Mouse (Mus musculus) ES-Bruce4 (cell line): ENCODE data around the gene Thumpd3. TPM values are rescaled to one million over a fixed set of nuclear protein-coding genes. Genes with fewer than 3 reads are reported as not detected.

Source experiments
- H3K27ac ChIP-seq: 2 replicates; pipeline ENCODE4 v1.5.1; 2012; ENCODE audit warnings: low read length, inconsistent platforms; ENCODE audit not compliant: insufficient read depth
- H3K27me3 ChIP-seq: 2 replicates; pipeline ENCODE4 v1.6.1; 2012; ENCODE audit warnings: mild to moderate bottlenecking, low read length, inconsistent platforms; ENCODE audit not compliant: control insufficient read depth, poor library complexity, insufficient read depth, severe bottlenecking
- H3K36me3 ChIP-seq: 2 replicates; pipeline ENCODE4 v1.6.1; 2012; ENCODE audit warnings: inconsistent platforms, mild to moderate bottlenecking, low read length, moderate library complexity; ENCODE audit not compliant: control insufficient read depth, poor library complexity, insufficient read depth, severe bottlenecking
- H3K4me1 ChIP-seq: one replicate; pipeline ENCODE4 v1.8.1; 2011; ENCODE audit warnings: low read length; ENCODE audit not compliant: control insufficient read depth, insufficient read depth
- H3K4me3 ChIP-seq: 2 replicates; pipeline ENCODE4 v1.5.1; 2011; ENCODE audit warnings: low read depth, mild to moderate bottlenecking, low read length
- H3K9ac ChIP-seq: 2 replicates; pipeline ENCODE4 v1.6.1; 2012; ENCODE audit warnings: low read depth, mild to moderate bottlenecking, inconsistent platforms; ENCODE audit not compliant: poor library complexity, severe bottlenecking
- H3K9me3 ChIP-seq: replicated peaks from 2 replicates; pipeline ENCODE4 v1.6.1; 2012; ENCODE audit warnings: mild to moderate bottlenecking, low read length, inconsistent platforms; ENCODE audit not compliant: control insufficient read depth, poor library complexity, insufficient read depth, severe bottlenecking
- CTCF ChIP-seq: IDR thresholded peaks from one replicate; pipeline ENCODE4 v1.8.1; 2011; ENCODE audit warnings: low read depth, low read length
- EP300 ChIP-seq: IDR thresholded peaks from 2 replicates; pipeline ENCODE4 v1.6.1; 2011; ENCODE audit warnings: low read depth, low read length; ENCODE audit not compliant: insufficient read depth
- POLR2A ChIP-seq: IDR thresholded peaks from one replicate; pipeline ENCODE4 v1.8.1; 2011; ENCODE audit warnings: low read length; ENCODE audit not compliant: insufficient read depth
- polyA plus RNA-seq: library from polyadenylated mRNA; stranded (reverse); fragments of >200 nt; gene quantifications from 2 replicates; pipeline ENCODE4 v1.2.4, GENCODE M21; 2011; ENCODE audit warnings: low read depth; ENCODE audit not compliant: missing spikeins, insufficient read depth, insufficient read length

The Thumpd3 gene
- polyA plus RNA-seq, 1 experiment: 77.5 TPM

DNA sequence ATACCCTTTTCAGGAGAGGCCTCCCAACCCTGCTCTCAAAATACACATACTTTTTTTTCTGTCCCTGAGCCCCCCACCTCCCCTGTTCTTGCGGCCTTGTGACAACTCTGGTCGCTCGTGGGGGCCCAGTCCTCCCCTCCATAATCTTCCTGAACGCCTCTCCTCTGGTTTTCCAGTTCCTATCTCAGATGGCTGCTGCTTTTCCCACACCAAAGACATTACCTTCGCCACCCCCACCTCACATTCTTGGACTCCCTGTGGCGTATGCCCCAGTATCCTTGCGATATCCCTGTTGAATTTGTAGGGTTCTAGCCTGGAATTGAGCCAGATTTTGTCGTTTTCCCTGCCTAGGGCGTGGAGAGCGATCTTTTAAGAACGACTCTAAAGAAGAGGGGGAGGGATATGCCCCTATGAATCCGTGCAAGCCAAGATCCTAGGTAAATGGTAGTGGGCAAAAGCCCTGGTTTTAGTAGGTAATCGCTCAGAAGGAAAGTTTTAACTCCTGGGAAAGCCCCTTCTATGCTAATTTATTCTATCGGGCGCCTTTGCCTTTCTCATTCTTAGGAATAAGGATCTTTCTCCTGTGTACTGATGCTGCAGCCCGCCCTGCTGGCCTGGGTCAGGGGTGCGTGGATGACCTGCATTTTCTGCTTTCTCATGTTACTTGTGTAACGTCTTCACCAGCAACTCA is 32.2 kb downstream of the Thumpd3 start:
- Histone ChIP-seq H3K9ac (peak overlapping the region; percentile 96), H3K36me3 (peaks cover 3% of the 10 kb centered on the region), H3K4me3 (peak overlapping the region; percentile 100), H3K9me3 (no peaks in the 10 kb centered on the region), H3K27ac (peak overlapping the region; percentile 99), H3K27me3 (no peaks in the 10 kb centered on the region), H3K4me1 (no peaks in the 10 kb centered on the region)
- TF ChIP-seq CTCF: no peak
- TF ChIP-seq EP300: no peak
- TF ChIP-seq POLR2A: no peak

DNA sequence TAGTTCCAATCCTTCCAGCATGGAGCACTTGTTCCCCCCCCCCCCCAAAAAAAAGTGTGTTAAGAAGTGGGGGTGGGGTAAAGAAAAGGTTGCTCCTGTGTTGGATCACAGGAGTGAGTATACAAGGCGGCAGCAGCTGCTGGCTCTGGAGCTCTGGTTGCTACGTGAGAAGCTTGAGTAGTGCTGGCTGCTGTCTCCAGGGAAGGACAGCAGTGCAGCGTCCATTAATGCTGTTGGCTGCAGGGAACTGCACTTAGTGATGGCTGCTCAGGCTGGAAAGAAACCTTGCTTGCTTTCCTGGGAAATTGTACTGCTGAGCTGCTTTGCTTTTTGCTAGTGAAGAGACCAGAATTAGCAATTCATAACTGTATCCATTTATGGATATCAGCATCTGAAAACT is 33.5 kb downstream of the Thumpd3 start:
- TF ChIP-seq CTCF: no peak
- no peak for TF ChIP-seq POLR2A
- no peak for TF ChIP-seq EP300
- no peaks in the 10 kb centered on the region for H3K27me3 ChIP-seq
- H3K4me3 ChIP-seq: peak overlapping the region; percentile 54
- H3K4me1 ChIP-seq: no peaks in the 10 kb centered on the region
- no peaks in the 10 kb centered on the region for H3K9me3 ChIP-seq
- no peak overlapping the region for H3K27ac ChIP-seq
- H3K36me3 ChIP-seq: peaks cover 3% of the 10 kb centered on the region
- H3K9ac ChIP-seq: no peak overlapping the region

DNA sequence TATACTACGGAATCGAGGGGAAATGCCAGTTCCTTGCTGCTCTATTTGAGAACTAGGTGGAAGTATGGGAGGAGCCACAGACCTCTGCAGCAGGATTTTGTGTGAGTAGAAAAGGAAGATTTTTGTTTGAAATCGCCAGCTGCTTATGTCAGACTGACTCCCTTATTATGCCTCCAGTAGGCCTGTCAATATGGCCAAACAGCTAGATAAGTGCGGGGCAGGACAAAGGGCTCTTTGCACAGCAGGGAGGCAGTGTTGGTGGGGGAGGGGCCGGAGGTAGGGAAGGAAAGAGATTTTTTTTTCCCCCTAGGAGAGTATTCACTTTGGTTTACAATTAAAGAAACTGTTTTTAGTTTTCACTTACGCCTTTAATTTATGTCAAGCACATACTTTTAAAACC is 36.2 kb downstream of the Thumpd3 start:
- Histone ChIP-seq H3K4me1 (no peaks in the 10 kb centered on the region), H3K9me3 (no peaks in the 10 kb centered on the region), H3K27ac (no peak overlapping the region; the same call in 1 of the 2 replicates), H3K36me3 (peaks cover 3% of the 10 kb centered on the region), H3K4me3 (no peak overlapping the region), H3K27me3 (no peaks in the 10 kb centered on the region), H3K9ac (no peak overlapping the region)
- TF ChIP-seq POLR2A: no peak
- TF ChIP-seq EP300: 0 out of 2 replicates have a peak, but pooled peaks have one; percentile 28

DNA sequence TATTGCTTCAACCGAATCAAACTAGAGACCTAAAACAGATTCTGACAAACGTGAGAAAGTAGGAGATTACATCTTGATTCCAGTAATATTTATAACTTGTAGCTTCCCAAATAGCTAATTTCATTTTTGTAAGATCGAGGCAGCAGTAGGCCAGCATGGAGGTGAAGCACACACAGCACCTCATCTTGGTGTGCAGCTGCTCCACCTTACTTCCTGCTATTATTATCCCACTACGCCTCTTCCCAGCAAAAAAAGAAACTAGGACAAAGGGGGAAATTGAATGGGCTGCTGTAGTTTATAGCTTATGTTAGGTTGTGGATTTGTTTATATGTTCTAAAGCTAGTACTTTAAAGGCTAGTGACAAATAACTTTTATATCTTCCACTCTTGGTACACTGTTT is 38.6 kb downstream of the Thumpd3 start:
- Histone ChIP-seq H3K27me3 (no peaks in the 10 kb centered on the region), H3K9ac (no peak overlapping the region), H3K27ac (no peak overlapping the region), H3K36me3 (peaks cover 3% of the 10 kb centered on the region), H3K4me3 (no peak overlapping the region), H3K4me1 (no peaks in the 10 kb centered on the region), H3K9me3 (no peaks in the 10 kb centered on the region)
- TF ChIP-seq CTCF (no peak), POLR2A (no peak), EP300 (no peak)

DNA sequence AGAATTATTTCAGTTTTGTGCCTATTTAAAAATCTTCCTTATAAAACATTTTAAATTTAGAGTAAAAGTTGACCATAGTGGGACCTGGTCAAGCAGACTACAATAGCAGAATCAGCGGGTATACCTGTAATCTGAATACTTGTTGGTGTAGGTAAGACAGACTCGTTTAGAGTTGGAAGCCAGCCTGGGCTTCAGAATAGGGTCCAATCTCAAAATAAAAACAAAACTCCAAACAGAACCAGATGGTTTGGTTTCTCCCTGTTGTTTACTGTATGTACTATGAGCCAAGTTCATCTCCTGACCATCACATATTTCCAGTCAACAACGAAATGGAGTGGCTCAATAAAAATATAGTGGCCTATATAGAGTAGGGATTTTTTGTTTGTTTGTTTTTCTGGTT is 47.2 kb downstream of the Thumpd3 start:
- no peaks in the 10 kb centered on the region for H3K27me3 ChIP-seq
- H3K4me3 ChIP-seq: no peak overlapping the region
- H3K4me1 ChIP-seq: no peaks in the 10 kb centered on the region
- no peak overlapping the region for H3K9ac ChIP-seq
- H3K27ac ChIP-seq: no peak overlapping the region
- no peaks in the 10 kb centered on the region for H3K36me3 ChIP-seq
- no peaks in the 10 kb centered on the region for H3K9me3 ChIP-seq
- TF ChIP-seq CTCF: no peak
- no peak for TF ChIP-seq EP300
- no peak for TF ChIP-seq POLR2A

DNA sequence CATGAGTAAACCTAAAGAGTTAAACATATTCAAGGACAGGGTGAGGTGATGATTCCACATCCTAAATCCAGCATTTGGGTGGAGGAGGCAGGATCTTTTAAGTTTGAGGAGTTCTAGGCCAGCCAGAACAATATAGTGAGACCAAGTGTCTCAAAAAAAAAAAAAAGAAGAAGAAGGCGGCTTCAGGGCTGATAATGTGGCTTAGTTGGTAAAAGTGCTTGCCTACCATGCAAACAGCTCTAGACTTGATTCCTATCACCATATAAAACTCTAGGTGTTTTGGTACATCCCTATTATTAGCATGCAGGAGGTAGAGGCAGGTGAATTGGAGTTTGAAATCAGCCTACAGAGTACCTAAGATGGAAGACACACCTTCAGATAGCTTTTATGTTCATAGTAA is 49.5 kb downstream of the Thumpd3 start:
- H3K9ac ChIP-seq: no peak overlapping the region
- no peak overlapping the region for H3K27ac ChIP-seq
- TF ChIP-seq POLR2A (no peak), CTCF (no peak), EP300 (no peak)
- no peaks in the 10 kb centered on the region for H3K4me1 ChIP-seq
- no peaks in the 10 kb centered on the region; the same call in 1 of the 2 replicates for H3K36me3 ChIP-seq
- H3K27me3 ChIP-seq: no peaks in the 10 kb centered on the region
- no peak overlapping the region for H3K4me3 ChIP-seq
- H3K9me3 ChIP-seq: no peaks in the 10 kb centered on the region
